Mouse (Mus musculus): ENCODE data around the gene Myo7a.

The Myo7a gene

GRCm38 (mm10) chr7:98119179-98119960 lies at the start of gene Myo7a:
Gene Myo7a, minus strand, starts transcription at chr7:98119524.
- DNase-seq (ENCODE audit: low spot score) = peak; percentile 44

GRCm38 (mm10) chr7:98164999-98165528 lies 45.7 kb upstream of the Myo7a start:
- peak; percentile 50 for DNase-seq (ENCODE audit: low spot score)

- no peak for DNase-seq (ENCODE audit: low spot score)
Measured at GRCm38 (mm10) chr7:98164382-98164998, 45.2 kb upstream of the Myo7a start.

GRCm38 (mm10) chr7:98163700-98164099 lies 44.4 kb upstream of the Myo7a start:
- DNase-seq (ENCODE audit: low spot score) = no peak

GRCm38 (mm10) chr7:98162239-98162638 lies 42.9 kb upstream of the Myo7a start:
- DNase-seq (ENCODE audit: low spot score) = no peak

GRCm38 (mm10) chr7:98160041-98160740 lies 40.9 kb upstream of the Myo7a start:
- DNase-seq (ENCODE audit: low spot score) = no peak

GRCm38 (mm10) chr7:98158481-98158880 lies 39.2 kb upstream of the Myo7a start:
- DNase-seq (ENCODE audit: low spot score) = no peak

GRCm38 (mm10) chr7:98157636-98158332 lies 38.5 kb upstream of the Myo7a start:
- DNase-seq (ENCODE audit: low spot score) = no peak

- peak; percentile 57 for DNase-seq (ENCODE audit: low spot score)
Measured at GRCm38 (mm10) chr7:98156280-98156665, 36.9 kb upstream of the Myo7a start.

GRCm38 (mm10) chr7:98155546-98156279 lies 36.4 kb upstream of the Myo7a start:
- DNase-seq (ENCODE audit: low spot score) = peak; percentile 76

GRCm38 (mm10) chr7:98153892-98154291 lies 34.6 kb upstream of the Myo7a start:
- no peak for DNase-seq (ENCODE audit: low spot score)

- no peak for DNase-seq (ENCODE audit: low spot score)
Measured at GRCm38 (mm10) chr7:98153345-98153744, 34.0 kb upstream of the Myo7a start.

- DNase-seq (ENCODE audit: low spot score) = no peak
Measured at GRCm38 (mm10) chr7:98152400-98152799, 33.1 kb upstream of the Myo7a start.

GRCm38 (mm10) chr7:98150525-98150924 lies 31.2 kb upstream of the Myo7a start:
- no peak for DNase-seq (ENCODE audit: low spot score)

- DNase-seq (ENCODE audit: low spot score) = no peak
Measured at GRCm38 (mm10) chr7:98149802-98150201, 30.5 kb upstream of the Myo7a start.

- no peak for DNase-seq (ENCODE audit: low spot score)
Measured at GRCm38 (mm10) chr7:98148721-98149407, 29.5 kb upstream of the Myo7a start.

- DNase-seq (ENCODE audit: low spot score) = peak; percentile 67
Measured at GRCm38 (mm10) chr7:98147766-98148165, 28.4 kb upstream of the Myo7a start.

- no peak for DNase-seq (ENCODE audit: low spot score)
Measured at GRCm38 (mm10) chr7:98146447-98146845, 27.1 kb upstream of the Myo7a start.

GRCm38 (mm10) chr7:98145842-98146446 lies 26.6 kb upstream of the Myo7a start:
- DNase-seq (ENCODE audit: low spot score) = no peak

GRCm38 (mm10) chr7:98145402-98145801 lies 26.1 kb upstream of the Myo7a start, which contains the start of gene Omp:
Gene Omp, minus strand, starts transcription at chr7:98145502.
- DNase-seq (ENCODE audit: low spot score) = no peak

All from ovary, postnatal 36 days (tissue).